Mouse (Mus musculus): ENCODE measurements around the gene Kcnk3. TPM values are rescaled to one million over a fixed set of nuclear protein-coding genes. Genes with fewer than 3 reads are reported as not detected.

The Kcnk3 gene
- total RNA-seq (2014; rRNA removed) (23.2 and 30.3 TPM in 2 replicates), polyA plus RNA-seq (2015; fragmentation: Nextera tagmentation; extraction: Ambion mirVana) (11.5 and 12.7 TPM in 2 replicates)

DNA sequence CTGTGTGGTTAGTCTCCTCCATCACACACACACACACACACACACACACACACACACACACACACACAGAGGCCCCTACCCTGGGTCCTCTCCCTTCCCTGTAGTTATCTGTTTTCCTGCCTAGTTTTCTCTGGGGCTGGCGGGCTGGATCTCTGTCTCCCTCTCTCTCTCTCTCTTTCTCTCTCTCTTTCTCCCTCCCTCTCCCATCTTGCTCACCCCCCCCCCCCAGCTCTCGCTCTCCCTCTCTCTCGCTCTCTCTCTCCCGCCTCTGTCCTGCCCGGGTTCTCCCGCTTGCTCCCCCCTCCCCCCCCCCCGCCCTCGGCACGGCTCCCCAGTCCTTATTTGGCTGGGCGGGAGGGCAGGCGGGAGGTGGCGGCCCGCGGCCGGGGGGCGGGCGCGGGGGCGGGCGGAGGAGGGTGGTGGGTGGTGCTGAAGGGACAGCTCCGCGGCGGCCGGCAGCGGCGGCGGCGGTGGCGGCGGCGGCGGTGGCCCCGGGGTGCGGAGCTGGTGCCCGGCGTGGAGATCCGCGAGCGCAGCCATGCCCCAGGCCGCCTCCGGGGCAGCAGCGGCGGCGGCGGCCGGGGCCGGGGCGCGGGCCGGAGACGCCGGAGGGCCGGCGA, at the start of gene Kcnk3:
Kcnk3 (plus strand) TSS at position 490 of the 620 bp plus-strand sequence.
- Histone ChIP-seq H3K4me2 (ENCODE audit: low read depth, low read length) (peak within 1 kb of the TSS; percentile 82), H3K9me3 (ENCODE audit: low read length) (no peaks in the 10 kb centered on the region), H3K27me3 (ENCODE audit: insufficient read depth, low read length) (no peaks in the 10 kb centered on the region), H3K4me3 (ENCODE audit: low read length) (peak within 1 kb of the TSS; percentile 62), H3K9ac (replicated peaks; ENCODE audit: low read length) (peak within 1 kb of the TSS; percentile 76), H3K4me1 (ENCODE audit: insufficient read depth, low read length) (peaks cover 33% of the 10 kb centered on the region), H3K27ac (peak within 1 kb of the TSS; percentile 81), H3K36me3 (ENCODE audit: insufficient read depth, low read length) (no peaks in the 10 kb centered on the region)
- ATAC-seq = peak; percentile 72
- 3% methylated on average over 15 of the region's 54 CpGs for WGBS
- TF ChIP-seq CTCF (IDR thresholded peaks at IDR 0.05; ENCODE audit: low read depth) = no peak
- DNase-seq (ENCODE audit: low spot score) = peak; percentile 63

DNA sequence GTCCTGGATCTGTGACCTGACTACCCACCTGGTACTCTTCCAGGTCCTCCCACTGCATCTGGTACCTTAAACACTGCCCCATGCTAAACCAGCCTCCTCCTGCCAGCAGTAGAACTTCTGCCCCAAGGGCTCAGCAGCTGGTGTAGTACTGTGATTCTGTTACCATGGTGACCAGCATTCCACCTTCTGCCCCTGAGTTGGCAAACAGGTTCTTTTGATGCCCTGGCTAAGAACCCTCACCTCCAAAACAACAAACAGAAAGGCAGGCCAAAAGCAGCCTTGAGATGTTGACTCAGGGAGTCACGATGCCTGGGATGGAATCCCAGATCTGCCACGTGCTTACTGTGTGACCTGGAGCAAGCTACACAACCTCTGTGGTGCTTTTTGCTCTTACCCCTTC, 42.3 kb upstream of the Kcnk3 start, which contains the start of gene Cib4:
Cib4 (minus strand) TSS at position 139 of the 400 bp plus-strand sequence.
- H3K36me3 ChIP-seq (ENCODE audit: insufficient read depth, low read length) = no peaks in the 10 kb centered on the region
- peak; percentile 19 for DNase-seq (ENCODE audit: low spot score)

DNA sequence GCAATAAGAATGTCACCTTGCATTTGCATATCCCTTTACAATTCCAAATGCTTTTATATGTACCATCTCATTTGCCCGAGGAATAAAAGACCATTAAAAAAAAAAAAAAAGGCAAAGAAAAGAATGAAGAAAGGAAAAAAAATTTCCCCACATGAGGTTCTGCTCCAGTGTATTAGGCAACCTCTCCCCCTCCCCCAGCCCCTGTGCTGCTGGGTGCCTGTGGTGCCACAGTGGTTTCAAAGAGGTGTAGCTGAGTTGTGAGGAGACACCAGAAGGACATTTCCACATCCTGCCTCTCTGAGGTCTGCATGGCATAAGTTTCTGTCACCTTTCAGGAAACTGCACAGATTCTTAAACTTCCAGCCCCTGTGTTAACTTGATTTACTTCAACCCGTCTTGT, 39.3 kb upstream of the Kcnk3 start:
- ATAC-seq (no peak), DNase-seq (ENCODE audit: low spot score) (no peak)
- H3K27me3 ChIP-seq (ENCODE audit: insufficient read depth, low read length) = no peaks in the 10 kb centered on the region
- no peak for TF ChIP-seq CTCF (IDR thresholded peaks at IDR 0.05; ENCODE audit: low read depth)
- no peaks in the 10 kb centered on the region for H3K36me3 ChIP-seq (ENCODE audit: insufficient read depth, low read length)
- 57% methylated on average over 2 of the region's 2 CpGs for WGBS
- H3K4me2 ChIP-seq (ENCODE audit: low read depth, low read length) = no peak overlapping the region
- no peak overlapping the region for H3K9ac ChIP-seq (replicated peaks; ENCODE audit: low read length)
- no peak overlapping the region for H3K4me3 ChIP-seq (ENCODE audit: low read length)
- no peak overlapping the region for H3K27ac ChIP-seq
- peaks cover 3% of the 10 kb centered on the region; the same call in 1 of the 2 replicates for H3K4me1 ChIP-seq (ENCODE audit: insufficient read depth, low read length)
- H3K9me3 ChIP-seq (ENCODE audit: low read length) = no peaks in the 10 kb centered on the region

More for the DNA sequence above, 42.3 kb upstream of the Kcnk3 start, which contains the start of gene Cib4:
- 37% methylated on average over 2 of the region's 2 CpGs for WGBS
- Histone ChIP-seq H3K9me3 (ENCODE audit: low read length) (no peaks in the 10 kb centered on the region), H3K9ac (replicated peaks; ENCODE audit: low read length) (no peak within 1 kb of the TSS), H3K4me1 (ENCODE audit: insufficient read depth, low read length) (peaks cover 3% of the 10 kb centered on the region; the same call in 1 of the 2 replicates), H3K27me3 (ENCODE audit: insufficient read depth, low read length) (no peaks in the 10 kb centered on the region), H3K4me2 (ENCODE audit: low read depth, low read length) (no peak within 1 kb of the TSS), H3K4me3 (ENCODE audit: low read length) (no peak within 1 kb of the TSS), H3K27ac (no peak within 1 kb of the TSS)
- no peak for TF ChIP-seq CTCF (IDR thresholded peaks at IDR 0.05; ENCODE audit: low read depth)
- no peak for ATAC-seq

DNA sequence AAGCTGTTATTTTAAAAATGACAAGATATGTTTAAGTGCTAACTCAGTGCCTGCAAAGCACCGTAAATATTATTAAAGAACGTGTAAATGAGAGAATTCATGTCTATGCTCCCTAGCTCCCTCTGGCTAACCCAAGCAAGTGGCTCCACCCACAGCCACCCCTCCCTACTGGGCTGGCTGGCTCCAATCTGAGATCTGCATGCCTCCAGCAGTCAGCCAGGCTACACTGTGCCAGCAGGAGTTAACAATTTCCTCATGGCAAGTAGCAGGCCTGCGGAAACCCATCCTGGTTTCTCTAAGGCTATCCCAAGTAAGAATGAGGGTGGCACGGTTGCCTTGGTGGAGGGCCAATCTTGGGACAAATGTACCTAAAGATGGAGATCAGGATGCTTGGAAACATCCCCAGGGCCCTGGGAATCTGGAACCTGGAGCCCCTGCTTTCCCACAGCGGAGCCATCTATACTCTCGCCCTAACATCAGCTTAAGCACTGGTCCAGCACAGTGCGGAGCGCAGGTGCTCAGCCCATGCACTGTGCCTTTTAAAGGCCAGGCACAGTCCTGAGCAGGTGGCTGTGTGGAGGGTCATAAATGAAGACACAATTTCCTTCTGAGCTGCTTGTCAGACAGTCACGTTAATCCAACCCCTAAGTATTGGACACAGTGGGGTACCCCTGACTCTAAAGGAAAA, 37.5 kb upstream of the Kcnk3 start:
- Histone ChIP-seq H3K4me1 (ENCODE audit: insufficient read depth, low read length) (peaks cover 3% of the 10 kb centered on the region; the same call in 1 of the 2 replicates), H3K4me2 (ENCODE audit: low read depth, low read length) (no peak overlapping the region), H3K9me3 (ENCODE audit: low read length) (no peaks in the 10 kb centered on the region), H3K9ac (replicated peaks; ENCODE audit: low read length) (no peak overlapping the region), H3K36me3 (ENCODE audit: insufficient read depth, low read length) (no peaks in the 10 kb centered on the region), H3K27me3 (ENCODE audit: insufficient read depth, low read length) (no peaks in the 10 kb centered on the region), H3K4me3 (ENCODE audit: low read length) (no peak overlapping the region), H3K27ac (no peak overlapping the region)
- WGBS = 52% methylated on average over 9 of the region's 9 CpGs
- peak; percentile 78 for ATAC-seq
- peak; percentile 67 for DNase-seq (ENCODE audit: low spot score)
- peak; percentile 46 for TF ChIP-seq CTCF (IDR thresholded peaks at IDR 0.05; ENCODE audit: low read depth)

DNA sequence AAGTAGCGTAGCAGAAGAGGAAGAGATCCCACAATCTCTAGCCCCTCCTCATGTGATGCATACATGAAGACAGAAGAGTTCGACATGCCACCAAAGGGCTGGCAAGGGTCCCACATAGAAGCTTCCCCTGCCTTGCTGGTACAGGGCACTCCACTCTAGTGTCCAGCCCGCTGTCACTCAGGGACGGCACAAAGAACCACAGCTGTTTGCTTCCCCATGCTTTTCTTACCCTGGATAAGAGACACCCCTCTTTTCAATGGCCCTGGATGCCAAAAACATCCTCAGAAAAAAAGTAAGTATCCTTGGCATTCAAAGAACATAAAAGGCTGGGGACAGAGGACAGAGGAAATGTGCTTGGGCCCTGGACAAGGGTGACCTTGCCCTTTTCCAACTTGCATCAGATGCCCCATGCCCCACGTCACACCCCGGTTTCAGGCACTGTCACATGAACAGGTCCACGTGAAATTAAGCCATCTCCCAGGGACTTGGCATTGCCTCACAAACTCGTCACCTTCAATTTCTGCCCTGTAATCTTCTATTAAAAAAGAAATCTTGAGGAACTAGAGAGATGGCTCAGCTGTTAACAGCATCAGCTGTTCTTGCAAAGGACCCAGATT, 36.8 kb upstream of the Kcnk3 start:
- peaks cover 3% of the 10 kb centered on the region; the same call in 1 of the 2 replicates for H3K4me1 ChIP-seq (ENCODE audit: insufficient read depth, low read length)
- 64% methylated on average over 8 of the region's 8 CpGs for WGBS
- H3K9me3 ChIP-seq (ENCODE audit: low read length) = no peaks in the 10 kb centered on the region
- H3K36me3 ChIP-seq (ENCODE audit: insufficient read depth, low read length) = no peaks in the 10 kb centered on the region
- TF ChIP-seq CTCF (IDR thresholded peaks at IDR 0.05; ENCODE audit: low read depth) = no peak
- H3K27ac ChIP-seq = no peak overlapping the region
- DNase-seq (ENCODE audit: low spot score) (no peak), ATAC-seq (no peak)
- H3K4me2 ChIP-seq (ENCODE audit: low read depth, low read length) = no peak overlapping the region
- no peak overlapping the region for H3K9ac ChIP-seq (replicated peaks; ENCODE audit: low read length)
- no peaks in the 10 kb centered on the region for H3K27me3 ChIP-seq (ENCODE audit: insufficient read depth, low read length)
- H3K4me3 ChIP-seq (ENCODE audit: low read length) = no peak overlapping the region

DNA sequence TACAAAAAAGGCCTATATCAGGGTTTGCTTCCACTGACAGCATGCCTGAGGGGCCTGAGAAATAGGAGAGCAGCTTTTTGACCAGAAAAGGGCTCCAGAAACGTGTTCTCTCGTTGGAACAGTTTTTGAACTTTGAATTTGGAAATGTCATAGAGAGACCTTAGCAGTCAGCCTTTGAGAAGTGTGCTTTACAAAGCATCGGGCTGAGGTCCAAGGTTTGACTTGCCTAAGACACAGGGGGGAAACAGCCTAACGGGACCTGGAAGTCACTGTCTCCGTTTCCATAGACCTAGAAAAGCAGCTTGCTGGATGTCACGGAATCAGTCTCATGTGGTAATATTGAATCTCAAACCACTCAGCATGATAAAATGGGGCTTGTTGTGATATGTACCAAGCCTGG, 36.0 kb upstream of the Kcnk3 start:
- no peak overlapping the region for H3K4me2 ChIP-seq (ENCODE audit: low read depth, low read length)
- peaks cover 3% of the 10 kb centered on the region; the same call in 1 of the 2 replicates for H3K4me1 ChIP-seq (ENCODE audit: insufficient read depth, low read length)
- WGBS = 76% methylated on average over 6 of the region's 6 CpGs
- no peaks in the 10 kb centered on the region for H3K36me3 ChIP-seq (ENCODE audit: insufficient read depth, low read length)
- no peak for TF ChIP-seq CTCF (IDR thresholded peaks at IDR 0.05; ENCODE audit: low read depth)
- ATAC-seq (no peak), DNase-seq (ENCODE audit: low spot score) (no peak)
- no peaks in the 10 kb centered on the region for H3K9me3 ChIP-seq (ENCODE audit: low read length)
- no peak overlapping the region for H3K27ac ChIP-seq
- H3K27me3 ChIP-seq (ENCODE audit: insufficient read depth, low read length) = no peaks in the 10 kb centered on the region
- no peak overlapping the region for H3K4me3 ChIP-seq (ENCODE audit: low read length)
- no peak overlapping the region for H3K9ac ChIP-seq (replicated peaks; ENCODE audit: low read length)

All from hindbrain, postnatal 0 days (tissue).